Mouse (Mus musculus) embryonic stem cell, embryonic (primary cell): ENCODE results near the gene Cfb.

Experiments used
- CTCF ChIA-PET, 4 experiments: fragments of 300-600 bp in 2 of 4; fragments of 350-600 bp in 2 of 4; sonication (Branson Sonifier 250); formaldehyde crosslinking; loops; one replicate each; lab custom pipeline; 2022; ENCODE audit warnings: inconsistent platforms in 2 of 4; lab: Charles Lee
- POLR2A ChIA-PET, 4 experiments: fragments of 300-600 bp in 2 of 4; fragments of 350-600 bp in 2 of 4; sonication (Branson Sonifier 250); formaldehyde crosslinking; loops; one replicate each; lab custom pipeline; 2022; ENCODE audit warnings: antibody characterized with exemption in 4 of 4, inconsistent platforms in 1 of 4; lab: Charles Lee

Cfb gene

GRCm38 (mm10) chr17:34862416-34863081, at the start of gene Cfb:
Cfb (minus strand) TSS chr17:34862518.
- CTCF ChIA-PET = interaction anchor here in 1 of 4 experiments (1.2 kb wide), 1 partner anchor 8 kb away, joined by 3 read pairs; no protein-coding TSS in a partner anchor
- POLR2A ChIA-PET = interaction anchor here in 2 of 4 experiments (0.5 to 1.2 kb wide), 6 partner anchors 7 to 163 kb away, joined by 3 to 4 read pairs (median 3); partner anchors contain the start of gene Neu1 (in 1 of the 2)

GRCm38 (mm10) chr17:34911945-34912351, 49.6 kb upstream of the Cfb start:
- ChIA-PET POLR2A (interaction anchor here (0.5 to 9.6 kb wide), 26 partner anchors 8 to 330 kb away, joined by 3 to 93 read pairs (median 7); partner anchors contain the start of genes C2 (in 3 of the 4), Ehmt2 (in 3 of the 4), Agpat1 (in 1 of the 4) and Ddx39b (in 1 of the 4)), CTCF (interaction anchor here (0.5 to 3.7 kb wide), 64 partner anchors 9 to 923 kb away, joined by 3 to 34 read pairs (median 5); partner anchors contain the start of genes Neu1 (in 3 of the 4), C2 (in 2 of the 4), Ehmt2 (in 2 of the 4) and Skiv2l (in 2 of the 4))

GRCm38 (mm10) chr17:34910982-34911381, 48.7 kb upstream of the Cfb start:
- POLR2A ChIA-PET = interaction anchor here in 3 of 4 experiments (0.6 to 9.6 kb wide), 22 partner anchors 7 to 959 kb away, joined by 3 to 93 read pairs (median 4); partner anchors contain the start of genes C2 (in 3 of the 3), Ehmt2 (in 3 of the 3), Agpat1 (in 1 of the 3) and Pbx2 (in 1 of the 3)
- CTCF ChIA-PET = interaction anchor here (0.5 to 3.7 kb wide), 35 partner anchors 8 to 320 kb away, joined by 3 to 34 read pairs (median 6); partner anchors contain the start of genes C2 (in 2 of the 4), Ehmt2 (in 2 of the 4), Neu1 (in 2 of the 4) and Skiv2l (in 1 of the 4)

GRCm38 (mm10) chr17:34902895-34903294, 40.6 kb upstream of the Cfb start:
- ChIA-PET CTCF (interaction anchor here in 3 of 4 experiments (0.5 to 2.5 kb wide), 10 partner anchors 9 to 1912 kb away, joined by 3 to 16 read pairs (median 8); partner anchors contain the start of genes Dxo (in 1 of the 3) and Stk19 (in 1 of the 3)), POLR2A (interaction anchor here in 2 of 4 experiments (0.6 to 6.2 kb wide), 16 partner anchors 8 to 61 kb away, joined by 3 to 67 read pairs (median 4); partner anchors contain the start of genes Gm20547 (in 1 of the 2), Neu1 (in 1 of the 2) and Slc44a4 (in 1 of the 2))

- CTCF ChIA-PET = interaction anchor here in 3 of 4 experiments (0.6 to 2.5 kb wide), 9 partner anchors 8 to 91 kb away, joined by 3 to 16 read pairs (median 5); partner anchors contain the start of gene Gm20547 (in 1 of the 3)
- POLR2A ChIA-PET = interaction anchor here in 3 of 4 experiments (0.5 to 6.2 kb wide), 9 partner anchors 8 to 923 kb away, joined by 3 to 67 read pairs (median 3); partner anchors contain the start of gene Slc44a4 (in 1 of the 3)
These were observed 39.6 kb upstream of the Cfb start for GRCm38 (mm10) chr17:34901948-34902347.

- CTCF ChIA-PET = interaction anchor here in 2 of 4 experiments (0.6 to 1.5 kb wide), 3 partner anchors 9 to 86 kb away, joined by 3 to 5 read pairs (median 5); no protein-coding TSS in a partner anchor
These were observed 38.5 kb upstream of the Cfb start for GRCm38 (mm10) chr17:34900826-34901225.

GRCm38 (mm10) chr17:34899890-34900243, 37.5 kb upstream of the Cfb start:
- ChIA-PET CTCF (interaction anchor here in 2 of 4 experiments (0.6 kb wide), 2 partner anchors 39 to 43 kb away, joined by 5 to 6 read pairs; no protein-coding TSS in a partner anchor), POLR2A (interaction anchor here in 3 of 4 experiments (0.6 to 8.4 kb wide), 13 partner anchors 9 to 1511 kb away, joined by 3 to 93 read pairs (median 4); partner anchors contain the start of genes Gm20547 (in 1 of the 3), H2-DMa (in 1 of the 3), Lsm2 (in 1 of the 3) and Neu1 (in 1 of the 3))

More at GRCm38 (mm10) chr17:34900826-34901225, 38.5 kb upstream of the Cfb start:
- POLR2A ChIA-PET = interaction anchor here in 3 of 4 experiments (0.8 to 8.4 kb wide), 5 partner anchors 8 to 52 kb away, joined by 3 to 93 read pairs (median 3); partner anchors contain the start of gene Gm20547 (in 1 of the 3)

- CTCF ChIA-PET = interaction anchor here in 2 of 4 experiments (0.6 to 1.6 kb wide), 5 partner anchors 10 to 189 kb away, joined by 3 to 5 read pairs (median 4); partner anchors contain the start of gene Neu1 (in 1 of the 2)
- POLR2A ChIA-PET = interaction anchor here in 3 of 4 experiments (0.6 to 8.4 kb wide), 17 partner anchors 10 to 780 kb away, joined by 3 to 93 read pairs (median 4); partner anchors contain the start of genes Gm20547 (in 1 of the 3), H2-DMa (in 1 of the 3), Lsm2 (in 1 of the 3) and Neu1 (in 1 of the 3)
These were observed 37.0 kb upstream of the Cfb start for GRCm38 (mm10) chr17:34899053-34899889.

GRCm38 (mm10) chr17:34898706-34899052, 36.4 kb upstream of the Cfb start:
- CTCF ChIA-PET = interaction anchor here in 2 of 4 experiments (0.5 to 2.3 kb wide), 7 partner anchors 11 to 190 kb away, joined by 3 to 6 read pairs (median 4); partner anchors contain the start of gene Neu1 (in 1 of the 2)

GRCm38 (mm10) chr17:34898160-34898586, 35.9 kb upstream of the Cfb start, which contains the start of the genes C2 and Ehmt2:
C2 (minus strand) TSS chr17:34898265.
Ehmt2 (plus strand) TSS chr17:34898469.
- ChIA-PET POLR2A (interaction anchor here (0.5 to 8.4 kb wide), 26 partner anchors 7 to 778 kb away, joined by 3 to 93 read pairs (median 4); partner anchors contain the start of genes Gm20547 (in 2 of the 4), Neu1 (in 1 of the 4), Prrc2a (in 1 of the 4) and Skiv2l (in 1 of the 4)), CTCF (interaction anchor here in 2 of 4 experiments (0.5 to 2.3 kb wide), 9 partner anchors 9 to 190 kb away, joined by 3 to 10 read pairs (median 4); partner anchors contain the start of gene Neu1 (in 1 of the 2))

More at GRCm38 (mm10) chr17:34898706-34899052, 36.4 kb upstream of the Cfb start:
- POLR2A ChIA-PET = interaction anchor here in 3 of 4 experiments (0.6 to 8.4 kb wide), 22 partner anchors 7 to 780 kb away, joined by 3 to 93 read pairs (median 4); partner anchors contain the start of genes Gm20547 (in 2 of the 3), H2-DMa (in 1 of the 3), Neu1 (in 1 of the 3) and Prrc2a (in 1 of the 3)

GRCm38 (mm10) chr17:34897373-34898159, 35.2 kb upstream of the Cfb start:
- ChIA-PET CTCF (interaction anchor here in 2 of 4 experiments (0.9 to 2.3 kb wide), 6 partner anchors 10 to 55 kb away, joined by 3 to 10 read pairs (median 5); partner anchors contain the start of gene Neu1 (in 1 of the 2)), POLR2A (interaction anchor here (0.5 to 8.4 kb wide), 20 partner anchors 8 to 778 kb away, joined by 3 to 93 read pairs (median 4); partner anchors contain the start of genes Gm20547 (in 1 of the 4), Hspa1a (in 1 of the 4), Hspa1l (in 1 of the 4) and Neu1 (in 1 of the 4))

- ChIA-PET POLR2A (interaction anchor here (0.6 to 8.4 kb wide), 20 partner anchors 9 to 1049 kb away, joined by 3 to 93 read pairs (median 5); partner anchors contain the start of genes H2-DMa (in 1 of the 4), Hspa1a (in 1 of the 4), Hspa1l (in 1 of the 4) and Vars (in 1 of the 4)), CTCF (interaction anchor here in 3 of 4 experiments (0.6 to 2.3 kb wide), 4 partner anchors 15 to 555 kb away, joined by 3 to 10 read pairs (median 6); no protein-coding TSS in a partner anchor)
These were observed 34.0 kb upstream of the Cfb start for GRCm38 (mm10) chr17:34896366-34896765.

GRCm38 (mm10) chr17:34895724-34896123, 33.4 kb upstream of the Cfb start:
- CTCF ChIA-PET = interaction anchor here in 1 of 4 experiments (1.9 kb wide), 1 partner anchor 271 kb away, joined by 5 read pairs; no protein-coding TSS in a partner anchor
- POLR2A ChIA-PET = interaction anchor here (0.6 to 8.4 kb wide), 21 partner anchors 8 to 1049 kb away, joined by 3 to 93 read pairs (median 4); partner anchors contain the start of genes Atf6b (in 1 of the 4), H2-DMa (in 1 of the 4), Hspa1a (in 1 of the 4) and Hspa1l (in 1 of the 4)

- ChIA-PET POLR2A (interaction anchor here in 3 of 4 experiments (0.6 to 8.4 kb wide), 20 partner anchors 8 to 248 kb away, joined by 3 to 93 read pairs (median 4); partner anchors contain the start of genes Atf6b (in 1 of the 3), Neu1 (in 1 of the 3) and Slc44a4 (in 1 of the 3)), CTCF (interaction anchor here in 1 of 4 experiments (1.0 to 2.1 kb wide), 5 partner anchors 8 to 271 kb away, joined by 3 to 10 read pairs (median 5); partner anchors contain the start of gene Slc44a4)
These were observed 32.6 kb upstream of the Cfb start for GRCm38 (mm10) chr17:34894801-34895530.
